In genomic region chr12:116138322-116139205, GRCm38 (mm10) we compare ENCODE assay signal across 12 mouse cellular contexts.
A peak's percentile ranks its signal among the peaks of the same experiment; 100 is the strongest.
DNase-seq lines count a peak whose midpoint lies in the region; ATAC-seq and TF ChIP-seq lines count a peak whose summit lies in the region.
"Had no signal": no experiment of that assay in that cellular context is flagged by ENCODE, and none has a peak within 500 bp of the region (broad histone marks: within the 10 kb centered on the region; RNA-seq: fewer than 3 reads in every experiment).

No protein-coding gene starts in this region.

- ATAC-seq in midbrain, postnatal 0 days (ENCODE audit: low FRiP score), result no peak
- no peak for ATAC-seq in midbrain, embryonic 16.5 days
- ATAC-seq in megakaryocyte, adult 5-6 weeks (ENCODE audit: poor library complexity, severe bottlenecking), result peak; percentile 39
- no peak for ATAC-seq in forebrain, embryonic 13.5 days
- ATAC-seq: forebrain, embryonic 16.5 days had no signal

- WGBS in midbrain, postnatal 0 days, result 74% methylated on average over 7 of the region's 7 CpGs
- 71% methylated on average over 7 of the region's 7 CpGs for WGBS in midbrain, embryonic 16.5 days
- 69% methylated on average over 7 of the region's 7 CpGs for WGBS in forebrain, embryonic 13.5 days

- H3K4me3 ChIP-seq in midbrain, postnatal 0 days (ENCODE audit: low read depth, low read length), result no peak overlapping the region
- no peak overlapping the region for H3K4me3 ChIP-seq in midbrain, embryonic 16.5 days (ENCODE audit: low read depth, low read length)
- H3K4me3 ChIP-seq in forebrain, embryonic 13.5 days, result no peak overlapping the region
- H3K4me3 ChIP-seq: limb, embryonic 15.5 days had no signal

- H3K36me3 ChIP-seq in midbrain, postnatal 0 days (ENCODE audit: insufficient read depth, low read length), result no peaks in the 10 kb centered on the region
- no peaks in the 10 kb centered on the region for H3K36me3 ChIP-seq in midbrain, embryonic 16.5 days (ENCODE audit: control insufficient read depth, insufficient read depth, low read length)
- H3K36me3 ChIP-seq in forebrain, embryonic 13.5 days (ENCODE audit: poor library complexity, severe bottlenecking), result no peaks in the 10 kb centered on the region
- H3K36me3 ChIP-seq: limb, embryonic 15.5 days had no signal

- TF ChIP-seq CTCF in midbrain, postnatal 0 days (IDR thresholded peaks at IDR 0.05), result peak; percentile 17; the same call in 1 of the 2 replicates

- H3K4me1 ChIP-seq in midbrain, postnatal 0 days (ENCODE audit: insufficient read depth, low read length), result no peaks in the 10 kb centered on the region
- H3K4me1 ChIP-seq in midbrain, embryonic 16.5 days (ENCODE audit: control insufficient read depth, insufficient read depth, low read length), result no peaks in the 10 kb centered on the region
- H3K4me1 ChIP-seq in forebrain, embryonic 13.5 days, result no peaks in the 10 kb centered on the region
- H3K4me1 ChIP-seq: limb, embryonic 15.5 days had no signal

- no peaks in the 10 kb centered on the region for H3K9me3 ChIP-seq in midbrain, postnatal 0 days (ENCODE audit: low read length)
- no peaks in the 10 kb centered on the region for H3K9me3 ChIP-seq in midbrain, embryonic 16.5 days (replicated peaks; ENCODE audit: control insufficient read depth, low read length, poor library complexity, severe bottlenecking)
- H3K9me3 ChIP-seq in forebrain, embryonic 13.5 days (replicated peaks), result no peaks in the 10 kb centered on the region
- H3K9me3 ChIP-seq: limb, embryonic 15.5 days had no signal

- H3K9ac ChIP-seq in midbrain, postnatal 0 days (replicated peaks; ENCODE audit: low read length, poor library complexity, severe bottlenecking), result no peak overlapping the region
- no peak overlapping the region for H3K9ac ChIP-seq in midbrain, embryonic 16.5 days (ENCODE audit: low read depth, low read length)
- H3K9ac ChIP-seq in forebrain, embryonic 13.5 days, result no peak overlapping the region
- H3K9ac ChIP-seq: limb, embryonic 15.5 days had no signal

- H3K27ac ChIP-seq in midbrain, postnatal 0 days (ENCODE audit: low read depth, low read length), result no peak overlapping the region
- no peak overlapping the region for H3K27ac ChIP-seq in midbrain, embryonic 16.5 days (ENCODE audit: low read length)
- no peak overlapping the region for H3K27ac ChIP-seq in forebrain, embryonic 13.5 days
- H3K27ac ChIP-seq: limb, embryonic 15.5 days had no signal

- no peak overlapping the region for H3K4me2 ChIP-seq in midbrain, postnatal 0 days (ENCODE audit: low read depth, low read length, poor library complexity, severe bottlenecking)
- H3K4me2 ChIP-seq in midbrain, embryonic 16.5 days (ENCODE audit: low read length), result no peak overlapping the region
- H3K4me2 ChIP-seq in forebrain, embryonic 13.5 days, result no peak overlapping the region
- H3K4me2 ChIP-seq: limb, embryonic 15.5 days had no signal

- DNase-seq in adrenal gland, postnatal 14 days, result peak; percentile 36
- no peak for DNase-seq in adrenal gland, postnatal 25 days
- DNase-seq in midbrain, postnatal 0 days (ENCODE audit: low spot score), result no peak
- DNase-seq in thymus, postnatal 4 days, result peak; percentile 82
- DNase-seq in testis, postnatal 10 days (ENCODE audit: low spot score), result no peak
- DNase-seq: kidney, postnatal 4 days; right cerebral cortex, postnatal 14 days had no signal

- no peaks in the 10 kb centered on the region for H3K27me3 ChIP-seq in midbrain, postnatal 0 days (ENCODE audit: insufficient read depth, low read length)
- H3K27me3 ChIP-seq in midbrain, embryonic 16.5 days (ENCODE audit: control insufficient read depth, insufficient read depth, low read depth, low read length), result no peaks in the 10 kb centered on the region
- no peaks in the 10 kb centered on the region for H3K27me3 ChIP-seq in forebrain, embryonic 13.5 days
- H3K27me3 ChIP-seq: limb, embryonic 15.5 days had no signal

Comparison
In these comparisons a context has a peak if more than half of its experiments do, and no peak if none do; other contexts are left out.
1. DNase-seq: peak in adrenal gland, postnatal 14 days (single experiment) and thymus, postnatal 4 days (single experiment); none in adrenal gland, postnatal 25 days (single experiment), midbrain, postnatal 0 days (single experiment) and testis, postnatal 10 days (single experiment).